Mouse (Mus musculus): Measurements from ENCODE around the gene Map3k5. TPM values are rescaled to one million over a fixed set of nuclear protein-coding genes. Genes with fewer than 3 reads are reported as not detected.
A peak's percentile ranks its signal among the peaks of the same experiment; 100 is the strongest.

Gene Map3k5
- polyA plus RNA-seq, 1 experiment = 4.0 TPM

- H3K36me3 ChIP-seq (ENCODE audit: control insufficient read depth, insufficient read depth, low read length) = peaks cover 4% of the 10 kb centered on the region; the same call in 1 of the 2 replicates
- no peaks in the 10 kb centered on the region for H3K4me1 ChIP-seq (ENCODE audit: control insufficient read depth, insufficient read depth, insufficient read length)
- no peak for DNase-seq (ENCODE audit: low read depth in 1 of 2, low spot score in 2 of 2)
- no peaks in the 10 kb centered on the region for H3K27me3 ChIP-seq (ENCODE audit: control insufficient read depth, insufficient read depth, low read length)
- 94% methylated on average over 11 of the region's 11 CpGs for WGBS
- TF ChIP-seq POLR2A (IDR thresholded peaks at IDR 0.05; ENCODE audit: low read depth, low read length) (no peak), CTCF (IDR thresholded peaks at IDR 0.05; ENCODE audit: extremely low read depth, insufficient read depth, insufficient read length, insufficient replicate concordance) (no peak)
- H3K27ac ChIP-seq (ENCODE audit: insufficient read depth, low read length) = no peak overlapping the region
- no peak overlapping the region for H3K4me3 ChIP-seq (ENCODE audit: extremely low read depth, insufficient read depth, insufficient read length)
These were observed 155.9 kb downstream of the Map3k5 start for GRCm38 (mm10) chr10:20090171-20090570.

GRCm38 (mm10) chr10:20091416-20091815, 157.1 kb downstream of the Map3k5 start:
- no peak overlapping the region for H3K4me3 ChIP-seq (ENCODE audit: extremely low read depth, insufficient read depth, insufficient read length)

GRCm38 (mm10) chr10:20092371-20092770, 158.1 kb downstream of the Map3k5 start:
- no peak for TF ChIP-seq CTCF (IDR thresholded peaks at IDR 0.05; ENCODE audit: extremely low read depth, insufficient read depth, insufficient read length, insufficient replicate concordance)
- TF ChIP-seq POLR2A (IDR thresholded peaks at IDR 0.05; ENCODE audit: low read depth, low read length) = no peak
- WGBS = 91% methylated on average over 3 of the region's 3 CpGs
- no peak overlapping the region for H3K4me3 ChIP-seq (ENCODE audit: extremely low read depth, insufficient read depth, insufficient read length)

More at GRCm38 (mm10) chr10:20091416-20091815, 157.1 kb downstream of the Map3k5 start:
- Histone ChIP-seq H3K4me1 (ENCODE audit: control insufficient read depth, insufficient read depth, insufficient read length) (no peaks in the 10 kb centered on the region), H3K36me3 (ENCODE audit: control insufficient read depth, insufficient read depth, low read length) (peaks cover 3% of the 10 kb centered on the region; the same call in 1 of the 2 replicates), H3K27me3 (ENCODE audit: control insufficient read depth, insufficient read depth, low read length) (no peaks in the 10 kb centered on the region), H3K27ac (ENCODE audit: insufficient read depth, low read length) (no peak overlapping the region)
- TF ChIP-seq POLR2A (IDR thresholded peaks at IDR 0.05; ENCODE audit: low read depth, low read length) (no peak), CTCF (IDR thresholded peaks at IDR 0.05; ENCODE audit: extremely low read depth, insufficient read depth, insufficient read length, insufficient replicate concordance) (no peak)
- WGBS = 94% methylated on average over 2 of the region's 2 CpGs
- no peak for DNase-seq (ENCODE audit: low read depth in 1 of 2, low spot score in 2 of 2)

GRCm38 (mm10) chr10:20101456-20101855, 167.2 kb downstream of the Map3k5 start:
- Histone ChIP-seq H3K4me3 (ENCODE audit: extremely low read depth, insufficient read depth, insufficient read length) (no peak overlapping the region), H3K36me3 (ENCODE audit: control insufficient read depth, insufficient read depth, low read length) (peaks cover 22% of the 10 kb centered on the region), H3K4me1 (ENCODE audit: control insufficient read depth, insufficient read depth, insufficient read length) (peaks cover 7% of the 10 kb centered on the region; the same call in 1 of the 2 replicates), H3K27ac (ENCODE audit: insufficient read depth, low read length) (no peak overlapping the region), H3K27me3 (ENCODE audit: control insufficient read depth, insufficient read depth, low read length) (no peaks in the 10 kb centered on the region)
- TF ChIP-seq CTCF (IDR thresholded peaks at IDR 0.05; ENCODE audit: extremely low read depth, insufficient read depth, insufficient read length, insufficient replicate concordance) (no peak), POLR2A (IDR thresholded peaks at IDR 0.05; ENCODE audit: low read depth, low read length) (no peak)
- 90% methylated on average over 6 of the region's 6 CpGs for WGBS
- no peak for DNase-seq (ENCODE audit: low read depth in 1 of 2, low spot score in 2 of 2)

More at GRCm38 (mm10) chr10:20092371-20092770, 158.1 kb downstream of the Map3k5 start:
- Histone ChIP-seq H3K27ac (ENCODE audit: insufficient read depth, low read length) (no peak overlapping the region), H3K36me3 (ENCODE audit: control insufficient read depth, insufficient read depth, low read length) (peaks cover 3% of the 10 kb centered on the region; the same call in 1 of the 2 replicates), H3K4me1 (ENCODE audit: control insufficient read depth, insufficient read depth, insufficient read length) (no peaks in the 10 kb centered on the region), H3K27me3 (ENCODE audit: control insufficient read depth, insufficient read depth, low read length) (no peaks in the 10 kb centered on the region)
- no peak for DNase-seq (ENCODE audit: low read depth in 1 of 2, low spot score in 2 of 2)

- Histone ChIP-seq H3K27ac (ENCODE audit: insufficient read depth, low read length) (peak overlapping the region; percentile 37), H3K36me3 (ENCODE audit: control insufficient read depth, insufficient read depth, low read length) (peaks cover 32% of the 10 kb centered on the region), H3K27me3 (ENCODE audit: control insufficient read depth, insufficient read depth, low read length) (no peaks in the 10 kb centered on the region), H3K4me3 (ENCODE audit: extremely low read depth, insufficient read depth, insufficient read length) (no peak overlapping the region), H3K4me1 (ENCODE audit: control insufficient read depth, insufficient read depth, insufficient read length) (peaks cover 7% of the 10 kb centered on the region; the same call in 1 of the 2 replicates)
- 33% methylated on average over 8 of the region's 8 CpGs for WGBS
- DNase-seq (ENCODE audit: low read depth in 1 of 2, low spot score in 2 of 2) = peak in 1 of 2 experiments; percentile 14
- TF ChIP-seq CTCF (IDR thresholded peaks at IDR 0.05; ENCODE audit: extremely low read depth, insufficient read depth, insufficient read length, insufficient replicate concordance) (no peak), POLR2A (IDR thresholded peaks at IDR 0.05; ENCODE audit: low read depth, low read length) (no peak)
These were observed 170.1 kb downstream of the Map3k5 start for GRCm38 (mm10) chr10:20104271-20104931.

GRCm38 (mm10) chr10:20105575-20105974, 171.3 kb downstream of the Map3k5 start:
- WGBS = 89% methylated on average over 4 of the region's 4 CpGs
- H3K27me3 ChIP-seq (ENCODE audit: control insufficient read depth, insufficient read depth, low read length) = no peaks in the 10 kb centered on the region
- H3K4me1 ChIP-seq (ENCODE audit: control insufficient read depth, insufficient read depth, insufficient read length) = peaks cover 7% of the 10 kb centered on the region; the same call in 1 of the 2 replicates
- no peak for DNase-seq (ENCODE audit: low read depth in 1 of 2, low spot score in 2 of 2)
- H3K36me3 ChIP-seq (ENCODE audit: control insufficient read depth, insufficient read depth, low read length) = peaks cover 25% of the 10 kb centered on the region
- TF ChIP-seq CTCF (IDR thresholded peaks at IDR 0.05; ENCODE audit: extremely low read depth, insufficient read depth, insufficient read length, insufficient replicate concordance) = no peak
- no peak for TF ChIP-seq POLR2A (IDR thresholded peaks at IDR 0.05; ENCODE audit: low read depth, low read length)
- H3K4me3 ChIP-seq (ENCODE audit: extremely low read depth, insufficient read depth, insufficient read length) = no peak overlapping the region
- H3K27ac ChIP-seq (ENCODE audit: insufficient read depth, low read length) = no peak overlapping the region

GRCm38 (mm10) chr10:20107031-20107430, 172.8 kb downstream of the Map3k5 start:
- no peak overlapping the region for H3K4me3 ChIP-seq (ENCODE audit: extremely low read depth, insufficient read depth, insufficient read length)
- TF ChIP-seq POLR2A (IDR thresholded peaks at IDR 0.05; ENCODE audit: low read depth, low read length) (no peak), CTCF (IDR thresholded peaks at IDR 0.05; ENCODE audit: extremely low read depth, insufficient read depth, insufficient read length, insufficient replicate concordance) (no peak)
- H3K27ac ChIP-seq (ENCODE audit: insufficient read depth, low read length) = no peak overlapping the region
- H3K27me3 ChIP-seq (ENCODE audit: control insufficient read depth, insufficient read depth, low read length) = no peaks in the 10 kb centered on the region
- no peak for DNase-seq (ENCODE audit: low read depth in 1 of 2, low spot score in 2 of 2)
- WGBS = 93% methylated on average over 14 of the region's 14 CpGs
- peaks cover 21% of the 10 kb centered on the region for H3K36me3 ChIP-seq (ENCODE audit: control insufficient read depth, insufficient read depth, low read length)
- peaks cover 7% of the 10 kb centered on the region; the same call in 1 of the 2 replicates for H3K4me1 ChIP-seq (ENCODE audit: control insufficient read depth, insufficient read depth, insufficient read length)

Data from spleen, adult 2 months (tissue).